In the genomic region with DNA sequence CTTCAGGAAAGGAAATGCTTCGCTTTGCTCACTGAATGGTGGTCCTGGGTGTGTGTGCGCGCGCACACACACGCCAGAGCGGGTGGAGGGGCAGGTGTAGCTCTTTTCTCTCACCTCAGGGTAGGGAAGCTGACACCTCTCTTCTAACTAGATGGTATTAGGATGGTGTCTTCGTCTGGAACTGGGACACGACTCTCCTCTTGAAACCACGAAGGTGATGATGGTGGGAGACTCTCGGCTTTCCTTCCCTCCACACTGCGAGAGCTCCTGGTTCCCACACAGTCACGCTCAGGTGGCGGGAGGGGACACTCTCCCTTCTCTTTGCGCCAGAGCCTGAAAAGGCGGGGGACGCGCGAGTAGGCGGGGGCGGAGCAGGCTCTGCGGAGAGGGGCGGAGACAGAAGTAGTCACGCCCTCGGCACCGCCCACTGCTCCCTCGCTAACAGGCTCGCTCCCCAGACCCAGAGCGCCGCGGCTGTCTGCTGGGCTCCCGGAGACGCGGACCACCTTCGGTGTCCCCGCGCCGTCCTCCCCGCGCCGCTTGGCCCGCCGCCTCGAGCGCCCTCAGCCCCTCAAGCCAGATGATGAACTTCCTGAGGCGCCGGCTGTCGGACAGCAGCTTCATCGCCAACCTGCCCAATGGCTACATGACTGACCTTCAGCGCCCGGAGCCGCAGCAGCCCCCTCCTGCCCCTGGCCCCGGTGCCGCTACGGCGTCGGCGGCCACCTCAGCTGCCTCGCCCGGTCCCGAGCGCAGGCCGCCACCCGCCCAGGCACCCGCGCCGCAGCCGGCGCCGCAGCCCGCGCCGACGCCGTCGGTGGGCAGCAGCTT, we compare ENCODE assay signal across 8 mouse cellular contexts. TPM values are rescaled to one million over a fixed set of nuclear protein-coding genes. Genes with fewer than 3 reads are reported as not detected.
A peak's percentile ranks its signal among the peaks of the same experiment; 100 is the strongest.
DNase-seq lines count a peak whose midpoint lies in the region; ATAC-seq and TF ChIP-seq lines count a peak whose summit lies in the region.

A gene (plus strand): TSS at position 402 of the 831 bp plus-strand sequence.

- ATAC-seq in embryonic facial prominence, embryonic 12.5 days (ENCODE audit: insufficient number of reproducible peaks, insufficient read depth, low FRiP score, low TSS enrichment) = peak; percentile 86
- ATAC-seq in midbrain, embryonic 11.5 days (ENCODE audit: low FRiP score) = peak; percentile 97
- no peak; the same call in 1 of the 2 replicates for ATAC-seq in erythroid progenitor cell, adult 5-6 weeks (replicated peaks; ENCODE audit: low FRiP score, poor library complexity, severe bottlenecking)

- TF ChIP-seq POLR2A in heart, adult 2 months (IDR thresholded peaks at IDR 0.05; ENCODE audit: insufficient read depth, low read depth, low read length) = no peak

- H3K27me3 ChIP-seq in embryonic facial prominence, embryonic 12.5 days = peaks cover 37% of the 10 kb centered on the region
- peaks cover 10% of the 10 kb centered on the region for H3K27me3 ChIP-seq in heart, adult 2 months (ENCODE audit: control insufficient read depth, insufficient read depth, low read length)
- peaks cover 56% of the 10 kb centered on the region for H3K27me3 ChIP-seq in limb, embryonic 10.5 days (ENCODE audit: low read depth, poor library complexity, severe bottlenecking)
- peaks cover 10% of the 10 kb centered on the region for H3K27me3 ChIP-seq in midbrain, embryonic 11.5 days (ENCODE audit: control insufficient read depth, insufficient read depth, low read length)

- intact Hi-C loops in heart, adult 2 months (cut with DNase I) = no loop called here

- no peaks in the 10 kb centered on the region for H3K36me3 ChIP-seq in embryonic facial prominence, embryonic 12.5 days
- H3K36me3 ChIP-seq in heart, adult 2 months (ENCODE audit: control insufficient read depth, insufficient read depth, low read length) = no peaks in the 10 kb centered on the region
- no peaks in the 10 kb centered on the region for H3K36me3 ChIP-seq in limb, embryonic 10.5 days
- H3K36me3 ChIP-seq in midbrain, embryonic 11.5 days (ENCODE audit: control insufficient read depth, insufficient read depth, low read length) = no peaks in the 10 kb centered on the region

- H3K9me3 ChIP-seq in embryonic facial prominence, embryonic 12.5 days = no peaks in the 10 kb centered on the region
- no peaks in the 10 kb centered on the region for H3K9me3 ChIP-seq in limb, embryonic 10.5 days (replicated peaks)
- no peaks in the 10 kb centered on the region for H3K9me3 ChIP-seq in midbrain, embryonic 11.5 days (ENCODE audit: control insufficient read depth, low read length)

- no peak for TF ChIP-seq CTCF in heart, adult 2 months (IDR thresholded peaks at IDR 0.05)

- peak within 1 kb of the TSS; percentile 90 for H3K4me2 ChIP-seq in embryonic facial prominence, embryonic 12.5 days (replicated peaks)
- H3K4me2 ChIP-seq in midbrain, embryonic 11.5 days = peak within 1 kb of the TSS; percentile 76

- H3K79me2 ChIP-seq in heart, adult 2 months (replicated peaks; ENCODE audit: control insufficient read depth, insufficient read depth, low read length) = no peaks in the 10 kb centered on the region

- H3K27ac ChIP-seq in embryonic facial prominence, embryonic 12.5 days = no peak within 1 kb of the TSS
- H3K27ac ChIP-seq in heart, adult 2 months = no peak within 1 kb of the TSS
- peak within 1 kb of the TSS; percentile 58 for H3K27ac ChIP-seq in limb, embryonic 10.5 days
- H3K27ac ChIP-seq in midbrain, embryonic 11.5 days (ENCODE audit: low read depth, low read length) = no peak within 1 kb of the TSS

- H3K4me1 ChIP-seq in embryonic facial prominence, embryonic 12.5 days = 0 out of 2 replicates have a peak, but pooled peaks cover 4% of the 10 kb centered on the region
- peaks cover 1% of the 10 kb centered on the region; the same call in 1 of the 2 replicates for H3K4me1 ChIP-seq in heart, adult 2 months (ENCODE audit: control insufficient read depth, insufficient read depth, low read length)
- H3K4me1 ChIP-seq in limb, embryonic 10.5 days = peaks cover 12% of the 10 kb centered on the region
- H3K4me1 ChIP-seq in midbrain, embryonic 11.5 days (ENCODE audit: control insufficient read depth, insufficient read depth, low read length) = peaks cover 7% of the 10 kb centered on the region; the same call in 1 of the 2 replicates

- DNase-seq in brain, adult 2 months (ENCODE audit: low read depth, low spot score) = peak; percentile 98
- peak; percentile 74 to 84 for DNase-seq in heart, adult 2 months
- peak; percentile 79 for DNase-seq in kidney, adult 18-20 months
- DNase-seq in limb, embryonic 10.5 days (ENCODE audit: low spot score) = peak; percentile 89
- DNase-seq in midbrain, embryonic 11.5 days (ENCODE audit: low spot score, missing footprints) = peak; percentile 99
- DNase-seq in spleen, adult 12 weeks (ENCODE audit: low spot score) = peak; percentile 4

- H3K9ac ChIP-seq in embryonic facial prominence, embryonic 12.5 days = peak within 1 kb of the TSS; percentile 51
- H3K9ac ChIP-seq in heart, adult 2 months (ENCODE audit: low read depth, low read length) = peak within 1 kb of the TSS; percentile 56
- H3K9ac ChIP-seq in midbrain, embryonic 11.5 days (ENCODE audit: low read length) = peak within 1 kb of the TSS; percentile 70

- WGBS in embryonic facial prominence, embryonic 12.5 days = under 1% methylated on average over 68 of the region's 75 CpGs
- 2% methylated on average over 75 of the region's 75 CpGs for WGBS in heart, adult 2 months
- 1% methylated on average over 75 of the region's 75 CpGs for WGBS in limb, embryonic 10.5 days
- WGBS in midbrain, embryonic 11.5 days = under 1% methylated on average over 69 of the region's 75 CpGs

- TF ChIP-seq EP300 in heart, adult 2 months (IDR thresholded peaks at IDR 0.05; ENCODE audit: insufficient read depth, low read depth, low read length) = no peak

- peak within 1 kb of the TSS; percentile 61 for H3K4me3 ChIP-seq in embryonic facial prominence, embryonic 12.5 days
- peak within 1 kb of the TSS; percentile 56 for H3K4me3 ChIP-seq in heart, adult 2 months
- H3K4me3 ChIP-seq in limb, embryonic 10.5 days = peak within 1 kb of the TSS; percentile 67
- H3K4me3 ChIP-seq in midbrain, embryonic 11.5 days (ENCODE audit: low read depth, low read length) = peak within 1 kb of the TSS; percentile 63

RNA-seq across cellular contexts. Expression of the gene that starts here (rescaled TPM):
- polyA plus RNA-seq in embryonic facial prominence, embryonic 12.5 days (2016; fragmentation: Nextera tagmentation; extraction: Ambion mirVana) = 4.6 and 5.6 TPM in 2 replicates
- total RNA-seq in heart, adult 2 months (2021) = 1 to 10 TPM; 4.4 to 4.5 TPM
- 5.4 and 5.6 TPM in 2 replicates for polyA plus RNA-seq in heart, adult 2 months (2012; rRNA removed)
- polyA plus RNA-seq in limb, embryonic 10.5 days (2016; fragmentation: Nextera tagmentation; extraction: Ambion mirVana) = 0.26 and 0.30 TPM in 2 replicates
- 2.3 and 2.7 TPM in 2 replicates for polyA plus RNA-seq in midbrain, embryonic 11.5 days (2014; fragmentation: Nextera tagmentation; extraction: Ambion mirVana)
- total RNA-seq in erythroid progenitor cell, adult 5-6 weeks (2015; ENCODE audit: low replicate concordance) = not detected in 2 replicates
- total RNA-seq in erythroid progenitor cell, adult 5-6 weeks (2017; ENCODE audit: low replicate concordance) = not detected in 2 replicates

Comparison
In these comparisons a context has a peak if more than half of its experiments do, and no peak if none do; other contexts are left out.
1. RNA of the gene that starts here (total RNA-seq): 4.4 to 4.5 TPM in heart, adult 2 months; not detected in erythroid progenitor cell, adult 5-6 weeks; every median in the first group is over 4 times any median in the second.
2. Peak in DNase-seq, H3K4me3 ChIP-seq and H3K27ac ChIP-seq in limb, embryonic 10.5 days; RNA of the gene not detected or under 1 TPM.
3. DNase-seq: peak in every context shown above with its lines; median percentile 99 in midbrain, embryonic 11.5 days; 98 in brain, adult 2 months; 89 in limb, embryonic 10.5 days; 79 in heart, adult 2 months; 79 in kidney, adult 18-20 months; 4 in spleen, adult 12 weeks.
4. Peak in every context shown above with its lines, with median percentiles within 50 percentile points of each other: H3K4me3 ChIP-seq and H3K9ac ChIP-seq.